Mouse (Mus musculus) C2C12 (cell line): ENCODE measurements around the gene Tmprss7.

Source experiments
- CTCF ChIP-seq: IDR thresholded peaks from one replicate; pipeline ENCODE4 v1.5.1; 2011; ENCODE audit not compliant: control insufficient read depth, insufficient read depth, insufficient read length
- FOSL1 ChIP-seq: IDR thresholded peaks from one replicate; pipeline ENCODE4 v1.8.0; 2011; ENCODE audit warnings: mild to moderate bottlenecking, low read length; ENCODE audit not compliant: poor library complexity, insufficient read depth, severe bottlenecking
- MAX ChIP-seq: IDR thresholded peaks from one replicate; pipeline ENCODE4 v1.6.1; 2011; ENCODE audit warnings: mild to moderate bottlenecking, control low read depth
- MYOG ChIP-seq: IDR thresholded peaks from one replicate; pipeline ENCODE4 v1.6.1; 2011; ENCODE audit not compliant: control insufficient read depth, insufficient read length; ENCODE audit errors: extremely low read depth
- USF1 ChIP-seq: IDR thresholded peaks from one replicate; pipeline ENCODE4 v1.6.1; 2011; ENCODE audit warnings: low read depth, mild to moderate bottlenecking, control low read depth, moderate library complexity

GRCm38 (mm10) chr16:45653934-45654332, 39.5 kb downstream of the Tmprss7 start, which contains the start of gene BC016579:
- TF ChIP-seq CTCF = no peak
- TF ChIP-seq MYOG = no peak
- no peak for TF ChIP-seq MAX
- no peak for TF ChIP-seq FOSL1
- no peak for TF ChIP-seq USF1
